Mouse (Mus musculus): ENCODE data around the gene Bhlhe40. TPM values are rescaled to one million over a fixed set of nuclear protein-coding genes. Genes with fewer than 3 reads are reported as not detected.

Bhlhe40 gene
- polyA plus RNA-seq, 1 experiment from 2014 or later: 6.8 TPM

- H3K27ac ChIP-seq: no peak overlapping the region
- no peak for ATAC-seq
- no peaks in the 10 kb centered on the region for H3K27me3 ChIP-seq
- H3K36me3 ChIP-seq (ENCODE audit: poor library complexity, severe bottlenecking): no peaks in the 10 kb centered on the region
- no peak overlapping the region for H3K4me2 ChIP-seq
- H3K9me3 ChIP-seq (replicated peaks): no peaks in the 10 kb centered on the region
- H3K4me1 ChIP-seq: no peaks in the 10 kb centered on the region
- 84% methylated on average over 7 of the region's 7 CpGs for WGBS
- no peak overlapping the region for H3K9ac ChIP-seq
- H3K4me3 ChIP-seq: no peak overlapping the region
Measured at GRCm38 (mm10) chr6:108680503-108680902, 20.1 kb downstream of the Bhlhe40 start.

- Histone ChIP-seq H3K9me3 (replicated peaks) (no peaks in the 10 kb centered on the region), H3K36me3 (ENCODE audit: poor library complexity, severe bottlenecking) (no peaks in the 10 kb centered on the region), H3K27me3 (no peaks in the 10 kb centered on the region), H3K4me3 (no peak overlapping the region), H3K4me1 (no peaks in the 10 kb centered on the region), H3K27ac (no peak overlapping the region), H3K4me2 (no peak overlapping the region), H3K9ac (no peak overlapping the region)
- WGBS: 92% methylated on average over 4 of the region's 4 CpGs
- no peak for ATAC-seq
Measured at GRCm38 (mm10) chr6:108681084-108681483, 20.7 kb downstream of the Bhlhe40 start.

- Histone ChIP-seq H3K9ac (no peak overlapping the region), H3K27me3 (no peaks in the 10 kb centered on the region), H3K36me3 (ENCODE audit: poor library complexity, severe bottlenecking) (no peaks in the 10 kb centered on the region), H3K27ac (no peak overlapping the region), H3K9me3 (replicated peaks) (no peaks in the 10 kb centered on the region), H3K4me2 (no peak overlapping the region), H3K4me1 (no peaks in the 10 kb centered on the region), H3K4me3 (no peak overlapping the region)
- no peak for ATAC-seq
- WGBS: 85% methylated on average over 1 of the region's 1 CpGs
Measured at GRCm38 (mm10) chr6:108683140-108683539, 22.7 kb downstream of the Bhlhe40 start.

GRCm38 (mm10) chr6:108684430-108684829 lies 24.0 kb downstream of the Bhlhe40 start:
- H3K4me1 ChIP-seq: no peaks in the 10 kb centered on the region
- H3K9ac ChIP-seq: no peak overlapping the region
- no peaks in the 10 kb centered on the region for H3K9me3 ChIP-seq (replicated peaks)
- H3K27ac ChIP-seq: no peak overlapping the region
- no peak overlapping the region for H3K4me2 ChIP-seq
- ATAC-seq: no peak
- 79% methylated on average over 5 of the region's 5 CpGs for WGBS
- H3K4me3 ChIP-seq: no peak overlapping the region
- no peaks in the 10 kb centered on the region for H3K27me3 ChIP-seq
- no peaks in the 10 kb centered on the region for H3K36me3 ChIP-seq (ENCODE audit: poor library complexity, severe bottlenecking)

GRCm38 (mm10) chr6:108685758-108686355 lies 25.4 kb downstream of the Bhlhe40 start:
- no peak overlapping the region for H3K27ac ChIP-seq
- WGBS: 62% methylated on average over 9 of the region's 9 CpGs
- no peak overlapping the region for H3K4me3 ChIP-seq
- no peak for ATAC-seq
- H3K9ac ChIP-seq: no peak overlapping the region
- H3K36me3 ChIP-seq (ENCODE audit: poor library complexity, severe bottlenecking): no peaks in the 10 kb centered on the region
- no peak overlapping the region for H3K4me2 ChIP-seq
- no peaks in the 10 kb centered on the region for H3K4me1 ChIP-seq
- H3K9me3 ChIP-seq (replicated peaks): no peaks in the 10 kb centered on the region
- no peaks in the 10 kb centered on the region for H3K27me3 ChIP-seq

GRCm38 (mm10) chr6:108686930-108687329 lies 26.5 kb downstream of the Bhlhe40 start:
- ATAC-seq: no peak
- Histone ChIP-seq H3K36me3 (ENCODE audit: poor library complexity, severe bottlenecking) (no peaks in the 10 kb centered on the region), H3K4me1 (no peaks in the 10 kb centered on the region), H3K4me3 (no peak overlapping the region), H3K27ac (no peak overlapping the region), H3K27me3 (no peaks in the 10 kb centered on the region), H3K9me3 (replicated peaks) (no peaks in the 10 kb centered on the region), H3K9ac (no peak overlapping the region), H3K4me2 (no peak overlapping the region)
- 87% methylated on average over 3 of the region's 3 CpGs for WGBS

- Histone ChIP-seq H3K4me2 (no peak overlapping the region), H3K36me3 (ENCODE audit: poor library complexity, severe bottlenecking) (no peaks in the 10 kb centered on the region), H3K4me3 (no peak overlapping the region), H3K9ac (no peak overlapping the region), H3K9me3 (replicated peaks) (no peaks in the 10 kb centered on the region), H3K27ac (no peak overlapping the region), H3K4me1 (no peaks in the 10 kb centered on the region), H3K27me3 (no peaks in the 10 kb centered on the region)
- WGBS: 72% methylated on average over 5 of the region's 5 CpGs
- ATAC-seq: no peak
Measured at GRCm38 (mm10) chr6:108688344-108688743, 27.9 kb downstream of the Bhlhe40 start.

- Histone ChIP-seq H3K27ac (no peak overlapping the region), H3K27me3 (0 out of 2 replicates have a peak, but pooled peaks cover 4% of the 10 kb centered on the region), H3K9me3 (replicated peaks) (no peaks in the 10 kb centered on the region), H3K4me1 (peaks cover under 1% of the 10 kb centered on the region; the same call in 1 of the 2 replicates), H3K4me3 (no peak overlapping the region), H3K36me3 (ENCODE audit: poor library complexity, severe bottlenecking) (no peaks in the 10 kb centered on the region), H3K4me2 (no peak overlapping the region), H3K9ac (no peak overlapping the region)
- WGBS: 80% methylated on average over 3 of the region's 3 CpGs
- no peak for ATAC-seq
Measured at GRCm38 (mm10) chr6:108692986-108693385, 32.6 kb downstream of the Bhlhe40 start.

GRCm38 (mm10) chr6:108694965-108695724 lies 34.7 kb downstream of the Bhlhe40 start:
- no peak for ATAC-seq
- H3K27ac ChIP-seq: no peak overlapping the region
- no peak overlapping the region for H3K4me3 ChIP-seq
- WGBS: 91% methylated on average over 8 of the region's 8 CpGs
- 0 out of 2 replicates have a peak, but pooled peaks cover 8% of the 10 kb centered on the region for H3K27me3 ChIP-seq
- peaks cover 8% of the 10 kb centered on the region for H3K4me1 ChIP-seq
- H3K9ac ChIP-seq: no peak overlapping the region
- H3K36me3 ChIP-seq (ENCODE audit: poor library complexity, severe bottlenecking): no peaks in the 10 kb centered on the region
- no peak overlapping the region for H3K4me2 ChIP-seq
- H3K9me3 ChIP-seq (replicated peaks): no peaks in the 10 kb centered on the region

GRCm38 (mm10) chr6:108695844-108696821 lies 35.7 kb downstream of the Bhlhe40 start:
- no peak overlapping the region for H3K4me2 ChIP-seq
- WGBS: 82% methylated on average over 11 of the region's 11 CpGs
- no peak overlapping the region for H3K27ac ChIP-seq
- H3K36me3 ChIP-seq (ENCODE audit: poor library complexity, severe bottlenecking): no peaks in the 10 kb centered on the region
- no peak overlapping the region for H3K9ac ChIP-seq
- no peaks in the 10 kb centered on the region for H3K9me3 ChIP-seq (replicated peaks)
- H3K4me3 ChIP-seq: no peak overlapping the region
- peaks cover 14% of the 10 kb centered on the region for H3K4me1 ChIP-seq
- ATAC-seq: no peak
- 0 out of 2 replicates have a peak, but pooled peaks cover 8% of the 10 kb centered on the region for H3K27me3 ChIP-seq

GRCm38 (mm10) chr6:108696822-108697202 lies 36.4 kb downstream of the Bhlhe40 start:
- no peak for ATAC-seq

GRCm38 (mm10) chr6:108697345-108697744 lies 36.9 kb downstream of the Bhlhe40 start:
- Histone ChIP-seq H3K27me3 (0 out of 2 replicates have a peak, but pooled peaks cover 8% of the 10 kb centered on the region), H3K27ac (no peak overlapping the region), H3K9ac (no peak overlapping the region), H3K4me1 (peaks cover 14% of the 10 kb centered on the region), H3K36me3 (ENCODE audit: poor library complexity, severe bottlenecking) (no peaks in the 10 kb centered on the region), H3K4me3 (no peak overlapping the region), H3K4me2 (no peak overlapping the region), H3K9me3 (replicated peaks) (no peaks in the 10 kb centered on the region)
- ATAC-seq: no peak
- WGBS: 89% methylated on average over 10 of the region's 10 CpGs

More at GRCm38 (mm10) chr6:108696822-108697202, 36.4 kb downstream of the Bhlhe40 start:
- H3K27ac ChIP-seq: no peak overlapping the region
- H3K4me1 ChIP-seq: peaks cover 14% of the 10 kb centered on the region
- H3K9ac ChIP-seq: no peak overlapping the region
- WGBS: 90% methylated on average over 3 of the region's 3 CpGs
- H3K36me3 ChIP-seq (ENCODE audit: poor library complexity, severe bottlenecking): no peaks in the 10 kb centered on the region
- H3K4me2 ChIP-seq: no peak overlapping the region
- H3K4me3 ChIP-seq: no peak overlapping the region
- no peaks in the 10 kb centered on the region for H3K9me3 ChIP-seq (replicated peaks)
- H3K27me3 ChIP-seq: 0 out of 2 replicates have a peak, but pooled peaks cover 8% of the 10 kb centered on the region
